Mouse (Mus musculus): Measurements from ENCODE around the gene Rcl1. TPM values are rescaled to one million over a fixed set of nuclear protein-coding genes. Genes with fewer than 3 reads are reported as not detected.

Gene Rcl1
- total and polyA plus RNA-seq, 3 experiments: 63.4 to 126 (median 109) TPM

DNA sequence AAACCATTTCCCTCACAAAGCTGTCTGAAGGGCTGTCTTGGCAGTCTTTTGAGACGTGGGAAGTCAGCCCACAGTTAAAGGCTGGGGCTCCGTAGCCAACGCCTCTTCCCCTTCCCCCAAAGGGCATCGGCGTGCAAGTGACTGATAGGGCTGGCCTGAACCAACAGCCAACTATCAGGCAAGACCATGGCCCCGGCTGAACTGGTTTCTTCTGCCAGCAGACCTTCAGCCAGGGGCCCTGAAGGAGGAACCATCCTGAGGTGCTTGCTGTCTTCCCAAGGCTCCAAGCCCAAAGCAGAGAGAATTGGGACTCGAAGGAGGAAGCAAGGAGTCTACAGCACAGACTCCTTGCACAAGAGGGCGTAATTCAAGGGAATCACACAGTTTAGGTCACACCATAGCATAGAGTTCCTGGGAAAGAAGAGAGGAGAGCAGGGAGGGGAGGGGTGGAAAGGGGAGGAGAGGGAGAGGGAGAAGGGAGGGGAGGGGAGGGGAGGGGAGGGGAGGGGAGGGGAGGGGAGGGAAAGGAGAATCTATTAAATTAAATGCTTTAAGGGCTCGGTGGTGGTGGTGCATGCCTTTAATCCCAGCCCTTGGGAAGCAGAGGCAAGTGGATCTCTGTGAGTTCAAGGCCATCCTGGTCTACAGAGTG, 36.6 kb upstream of the Rcl1 start:
- H3K27ac ChIP-seq (ENCODE audit: insufficient read depth, low read depth): peak overlapping the region; percentile 15; the same call in 1 of the 2 replicates
- in situ Hi-C loops (cut with MboI; ENCODE audit: low pct_ligation_motif_present, low pct_unique_long_range_greater_than_20kb, low sequenced_read_pairs): loop anchor here (5.0 to 25.0 kb wide), 2 partner anchors 293 to 448 kb away; partner anchors contain the start of gene Ric1
- H3K4me1 ChIP-seq (ENCODE audit: control insufficient read depth in 1 of 2, insufficient read depth in 2 of 2): peaks cover 2 to 17% of the 10 kb centered on the region in 2 experiments; a peak in 3 of 4 replicates
- H3K9ac ChIP-seq (ENCODE audit: insufficient read depth, low read depth): peak overlapping the region; percentile 52
- TF ChIP-seq ZC3H11A (IDR thresholded peaks at IDR 0.05; ENCODE audit: low read depth, low read length) (no peak), MAX (IDR thresholded peaks at IDR 0.05; ENCODE audit: low read length) (no peak), POLR2AphosphoS2 (IDR thresholded peaks at IDR 0.05; ENCODE audit: low read depth, low read length) (no peak), ZNF384 (IDR thresholded peaks at IDR 0.05; ENCODE audit: low read depth, low read length) (no peak), E2F4 (IDR thresholded peaks at IDR 0.05; ENCODE audit: insufficient replicate concordance, low read depth, low read length) (no peak), BHLHE40 (IDR thresholded peaks at IDR 0.05; ENCODE audit: low read depth, low read length) (no peak)
- no peaks in the 10 kb centered on the region for H3K79me2 ChIP-seq (replicated peaks; ENCODE audit: control insufficient read depth, extremely low read depth, insufficient read depth, poor library complexity, severe bottlenecking)
- dilution Hi-C loops (cut with MboI; ENCODE audit: extremely low pct_ligation_motif_present, extremely low pct_unique_long_range_greater_than_20kb, low sequenced_read_pairs): no loop called here
- H3K27me3 ChIP-seq (replicated peaks): no peaks in the 10 kb centered on the region
- no peak for DNase-seq (ENCODE audit: extremely low read depth)
- peak overlapping the region; percentile 24 to 64 (median 44) for H3K4me3 ChIP-seq (replicated peaks in 1 of 3; ENCODE audit: low read depth in 2 of 3, low read length in 2 of 3, poor library complexity in 1 of 3)
- peak overlapping the region; percentile 85 for H3K4me2 ChIP-seq (ENCODE audit: insufficient read depth, low read depth, poor library complexity, severe bottlenecking)
- peaks cover 0 to 2% of the 10 kb centered on the region in 2 experiments for H3K36me3 ChIP-seq (replicated peaks in 1 of 2; ENCODE audit: control insufficient read depth in 1 of 2, insufficient read depth in 1 of 2, low read length in 1 of 2)
- no peaks in the 10 kb centered on the region for H3K9me3 ChIP-seq (replicated peaks; ENCODE audit: low read length)

- H3K4me1 ChIP-seq (ENCODE audit: control insufficient read depth in 1 of 2, insufficient read depth in 2 of 2): peaks cover 2 to 17% of the 10 kb centered on the region in 2 experiments; a peak in 3 of 4 replicates
- no peaks in the 10 kb centered on the region for H3K79me2 ChIP-seq (replicated peaks; ENCODE audit: control insufficient read depth, extremely low read depth, insufficient read depth, poor library complexity, severe bottlenecking)
- H3K27me3 ChIP-seq (replicated peaks): no peaks in the 10 kb centered on the region
- dilution Hi-C loops (cut with MboI; ENCODE audit: extremely low pct_ligation_motif_present, extremely low pct_unique_long_range_greater_than_20kb, low sequenced_read_pairs) (no loop called here), in situ Hi-C loops (cut with MboI; ENCODE audit: low pct_ligation_motif_present, low pct_unique_long_range_greater_than_20kb, low sequenced_read_pairs) (loop anchor here (5.0 to 25.0 kb wide), 2 partner anchors 290 to 445 kb away; partner anchors contain the start of gene Ric1)
- H3K9ac ChIP-seq (ENCODE audit: insufficient read depth, low read depth): peak overlapping the region; percentile 65
- H3K4me2 ChIP-seq (ENCODE audit: insufficient read depth, low read depth, poor library complexity, severe bottlenecking): peak overlapping the region; percentile 85
- TF ChIP-seq POLR2A (IDR thresholded peaks at IDR 0.05; ENCODE audit: low read depth, low read length) (peak; percentile 74), RAD21 (IDR thresholded peaks at IDR 0.05; ENCODE audit: low read depth, low read length) (no peak), TBP (conservative IDR thresholded peaks at IDR 0.05; ENCODE audit: low read depth, low read length) (peak; percentile 83), NELFE (IDR thresholded peaks at IDR 0.05; ENCODE audit: low read depth, low read length) (peak; percentile 39; the same call in 1 of the 2 replicates), ELF1 (IDR thresholded peaks at IDR 0.05; ENCODE audit: low read depth, low read length) (peak; percentile 22; the same call in 1 of the 2 replicates)
- DNase-seq (ENCODE audit: extremely low read depth): peak; percentile 92
- no peak overlapping the region for H3K27ac ChIP-seq (ENCODE audit: insufficient read depth, low read depth)
- H3K9me3 ChIP-seq (replicated peaks; ENCODE audit: low read length): no peaks in the 10 kb centered on the region
- H3K36me3 ChIP-seq (replicated peaks in 1 of 2; ENCODE audit: control insufficient read depth in 1 of 2, insufficient read depth in 1 of 2, low read length in 1 of 2): peaks cover 0 to 2% of the 10 kb centered on the region in 2 experiments
- peak overlapping the region; percentile 53 to 69 (median 61) for H3K4me3 ChIP-seq (replicated peaks in 1 of 3; ENCODE audit: low read depth in 2 of 3, low read length in 2 of 3, poor library complexity in 1 of 3)
These were observed 34.1 kb upstream of the Rcl1 start for GRCm38 (mm10) chr19:29066981-29067471.

- Histone ChIP-seq H3K27me3 (replicated peaks) (no peaks in the 10 kb centered on the region), H3K79me2 (replicated peaks; ENCODE audit: control insufficient read depth, extremely low read depth, insufficient read depth, poor library complexity, severe bottlenecking) (no peaks in the 10 kb centered on the region), H3K4me1 (ENCODE audit: control insufficient read depth in 1 of 2, insufficient read depth in 2 of 2) (peaks cover 2 to 12% of the 10 kb centered on the region in 2 experiments; a peak in 3 of 4 replicates), H3K4me2 (ENCODE audit: insufficient read depth, low read depth, poor library complexity, severe bottlenecking) (no peak overlapping the region), H3K4me3 (replicated peaks in 1 of 3; ENCODE audit: low read depth in 2 of 3, low read length in 2 of 3, poor library complexity in 1 of 3) (no peak overlapping the region), H3K9me3 (replicated peaks; ENCODE audit: low read length) (no peaks in the 10 kb centered on the region), H3K36me3 (replicated peaks in 1 of 2; ENCODE audit: control insufficient read depth in 1 of 2, insufficient read depth in 1 of 2, low read length in 1 of 2) (peaks cover 0 to 2% of the 10 kb centered on the region in 2 experiments), H3K27ac (ENCODE audit: insufficient read depth, low read depth) (no peak overlapping the region), H3K9ac (ENCODE audit: insufficient read depth, low read depth) (no peak overlapping the region)
- TF ChIP-seq ZC3H11A (IDR thresholded peaks at IDR 0.05; ENCODE audit: low read depth, low read length): no peak
- no peak for TF ChIP-seq NRF1 (IDR thresholded peaks at IDR 0.05; ENCODE audit: low read depth, low read length)
- TF ChIP-seq ELF1 (IDR thresholded peaks at IDR 0.05; ENCODE audit: low read depth, low read length): no peak
- no peak for TF ChIP-seq ETS1 (conservative IDR thresholded peaks at IDR 0.05; ENCODE audit: low read depth, low read length)
- no peak for TF ChIP-seq TCF12 (IDR thresholded peaks at IDR 0.05; ENCODE audit: low read depth, low read length)
- no peak for TF ChIP-seq KAT2A (IDR thresholded peaks at IDR 0.05; ENCODE audit: insufficient replicate concordance, low read length)
- TF ChIP-seq GABPA (IDR thresholded peaks at IDR 0.05; ENCODE audit: insufficient replicate concordance, low read depth, low read length): no peak
- TF ChIP-seq BHLHE40 (IDR thresholded peaks at IDR 0.05; ENCODE audit: low read depth, low read length): no peak
- TF ChIP-seq JUN (IDR thresholded peaks at IDR 0.05; ENCODE audit: insufficient read depth, low read depth, low read length): no peak
- no peak for TF ChIP-seq JUND (conservative IDR thresholded peaks at IDR 0.05; ENCODE audit: low read depth, low read length)
- no peak for TF ChIP-seq E2F4 (IDR thresholded peaks at IDR 0.05; ENCODE audit: insufficient replicate concordance, low read depth, low read length)
- TF ChIP-seq MAZ (IDR thresholded peaks at IDR 0.05; ENCODE audit: low read depth, low read length): no peak
- TF ChIP-seq SMC3 (IDR thresholded peaks at IDR 0.05; ENCODE audit: low read depth, low read length): no peak
- TF ChIP-seq USF2 (conservative IDR thresholded peaks at IDR 0.05; ENCODE audit: low read depth, low read length): no peak
- no peak for TF ChIP-seq ZMIZ1 (IDR thresholded peaks at IDR 0.05; ENCODE audit: low read depth, low read length)
- TF ChIP-seq HCFC1 (IDR thresholded peaks at IDR 0.05; ENCODE audit: low read depth, low read length): no peak
- dilution Hi-C loops (cut with MboI; ENCODE audit: extremely low pct_ligation_motif_present, extremely low pct_unique_long_range_greater_than_20kb, low sequenced_read_pairs): no loop called here
- DNase-seq (ENCODE audit: extremely low read depth): no peak
- in situ Hi-C loops (cut with MboI; ENCODE audit: low pct_ligation_motif_present, low pct_unique_long_range_greater_than_20kb, low sequenced_read_pairs): loop anchor here (5.0 to 25.0 kb wide), 2 partner anchors 288 to 443 kb away; partner anchors contain the start of gene Ric1
These were observed 32.0 kb upstream of the Rcl1 start for GRCm38 (mm10) chr19:29069195-29069594.

Data from CH12.LX (cell line).